Mouse (Mus musculus) Patski (cell line): ENCODE measurements around the gene Gabarapl1. TPM values are rescaled to one million over a fixed set of nuclear protein-coding genes. Genes with fewer than 3 reads are reported as not detected.
"Not testable (repeated sequence)": the region's sequence is repeated elsewhere in the genome, so short reads cannot be mapped to it uniquely, and the experiment has no call there.

Experiments
- ATAC-seq: fragments of 100-300 bp; one replicate; pipeline ENCODE4 v1.8.0; 2021
- CTCF ChIA-PET: fragments of 350-600 bp; sonication (Branson Sonifier 250); formaldehyde crosslinking; loops from one replicate; lab custom pipeline; 2022; ENCODE audit warnings: inconsistent platforms; lab: Charles Lee
- POLR2A ChIA-PET: fragments of 350-600 bp; sonication (Branson Sonifier 250); formaldehyde crosslinking; loops from one replicate; lab custom pipeline; 2022; ENCODE audit warnings: antibody characterized with exemption, inconsistent platforms; lab: Charles Lee
- DNase-seq: peaks from one replicate; pipeline ENCODE4 v3.0.0-alpha.2; 2011; ENCODE audit warnings: low read depth, low spot score
- H3K27me3 ChIP-seq: fragments of 371-371 bp; one replicate; pipeline ENCODE4 v1.5.1; 2021
- CTCF ChIP-seq: fragments of 100-300 bp; IDR thresholded peaks from one replicate; pipeline ENCODE4 v1.5.1; 2021
- in situ Hi-C: fragments of 300-500 bp; cut with MboI; formaldehyde crosslinking; loops from 3 replicates; pipeline ENCODE4 v1.11.1; 2018; ENCODE audit warnings: low pct_unique_long_range_greater_than_20kb, mixed read lengths
- polyA plus RNA-seq: library from polyadenylated mRNA; unstranded; gene quantifications from one replicate; pipeline ENCODE4 v1.2.3, GENCODE M21; 2021

The Gabarapl1 gene
- polyA plus RNA-seq, result 203 TPM

- no peak for TF ChIP-seq CTCF
- CTCF ChIA-PET, result interaction anchor here (1.3 kb wide), 1 partner anchor 11 kb away, joined by 6 read pairs; no protein-coding TSS in a partner anchor
- POLR2A ChIA-PET, result no interaction called here
- peak; percentile 69 for ATAC-seq
- peak; percentile 50 for DNase-seq
- no peaks in the 10 kb centered on the region for H3K27me3 ChIP-seq
- in situ Hi-C loops, result loop anchor here (25.0 kb wide), 1 partner anchor 696 kb away; the partner anchor contains the start of genes Gm44511 and Klrb1b
These were observed at the start of gene Gabarapl1 for GRCm38 (mm10) chr6:129532942-129533860. Gene Gabarapl1, plus strand, starts transcription at chr6:129533160.

- no peak for DNase-seq
- in situ Hi-C loops, result no loop called here
- TF ChIP-seq CTCF, result no peak
These were observed 38.0 kb upstream of the Gabarapl1 start for GRCm38 (mm10) chr6:129494924-129495323.

GRCm38 (mm10) chr6:129497345-129498218, 35.4 kb upstream of the Gabarapl1 start:
- TF ChIP-seq CTCF, result no peak
- no peak for DNase-seq
- ATAC-seq, result no peak
- in situ Hi-C loops, result no loop called here
- peaks cover 25% of the 10 kb centered on the region for H3K27me3 ChIP-seq
- POLR2A ChIA-PET, result no interaction called here
- CTCF ChIA-PET, result interaction anchor here (0.8 to 1.0 kb wide), 2 partner anchors 20 to 26 kb away, joined by 3 read pairs; no protein-coding TSS in a partner anchor

More at GRCm38 (mm10) chr6:129494924-129495323, 38.0 kb upstream of the Gabarapl1 start:
- peaks cover 35% of the 10 kb centered on the region for H3K27me3 ChIP-seq
- ChIA-PET POLR2A (no interaction called here), CTCF (no interaction called here)
- ATAC-seq, result no peak

GRCm38 (mm10) chr6:129499516-129499915, 33.4 kb upstream of the Gabarapl1 start:
- peaks cover 28% of the 10 kb centered on the region for H3K27me3 ChIP-seq
- DNase-seq, ATAC-seq, POLR2A ChIA-PET, in situ Hi-C loops: not testable (repeated sequence)
- CTCF ChIA-PET, result interaction anchor here (1.2 kb wide), 1 partner anchor 18 kb away, joined by 3 read pairs; no protein-coding TSS in a partner anchor

GRCm38 (mm10) chr6:129503471-129503870, 29.5 kb upstream of the Gabarapl1 start:
- peaks cover 17% of the 10 kb centered on the region for H3K27me3 ChIP-seq
- TF ChIP-seq CTCF, result no peak
- POLR2A ChIA-PET, result no interaction called here
- in situ Hi-C loops, result no loop called here
- CTCF ChIA-PET, result no interaction called here
- ATAC-seq (no peak), DNase-seq (no peak)

GRCm38 (mm10) chr6:129507024-129507423, 25.9 kb upstream of the Gabarapl1 start, which contains the start of gene Olr1:
Gene Olr1, minus strand, starts transcription at chr6:129507165.
- TF ChIP-seq CTCF, result no peak
- in situ Hi-C loops, result no loop called here
- DNase-seq (no peak), ATAC-seq (no peak)
- ChIA-PET POLR2A (no interaction called here), CTCF (no interaction called here)
- peaks cover 17% of the 10 kb centered on the region for H3K27me3 ChIP-seq

- DNase-seq (no peak), ATAC-seq (no peak)
- in situ Hi-C loops, result no loop called here
- TF ChIP-seq CTCF, result no peak
- peaks cover 7% of the 10 kb centered on the region for H3K27me3 ChIP-seq
- CTCF ChIA-PET, result interaction anchor here (1.4 kb wide), 1 partner anchor 39 kb away, joined by 3 read pairs; no protein-coding TSS in a partner anchor
- POLR2A ChIA-PET, result no interaction called here
These were observed 22.6 kb upstream of the Gabarapl1 start for GRCm38 (mm10) chr6:129510120-129510911.

- DNase-seq, result no peak
- in situ Hi-C loops, result no loop called here
- CTCF ChIA-PET, result no interaction called here
- TF ChIP-seq CTCF, result no peak
- ATAC-seq, result no peak
- POLR2A ChIA-PET, result no interaction called here
- peaks cover 5% of the 10 kb centered on the region for H3K27me3 ChIP-seq
These were observed 20.6 kb upstream of the Gabarapl1 start, which contains the start of gene Tmem52b for GRCm38 (mm10) chr6:129512367-129512766. Gene Tmem52b, plus strand, starts transcription at chr6:129512555.

GRCm38 (mm10) chr6:129512868-129513267, 20.1 kb upstream of the Gabarapl1 start:
- in situ Hi-C loops, result no loop called here
- no peak for DNase-seq
- POLR2A ChIA-PET, result no interaction called here
- TF ChIP-seq CTCF, result no peak
- peaks cover 5% of the 10 kb centered on the region for H3K27me3 ChIP-seq
- no peak for ATAC-seq
- CTCF ChIA-PET, result no interaction called here

GRCm38 (mm10) chr6:129513409-129513808, 19.6 kb upstream of the Gabarapl1 start:
- DNase-seq (no peak), ATAC-seq (no peak)
- ChIA-PET POLR2A (no interaction called here), CTCF (interaction anchor here (1.3 kb wide), 1 partner anchor 113 kb away, joined by 3 read pairs; no protein-coding TSS in a partner anchor)
- peaks cover 5% of the 10 kb centered on the region for H3K27me3 ChIP-seq
- in situ Hi-C loops, result no loop called here
- TF ChIP-seq CTCF, result no peak
